Comparison of ENCODE assay signal across 10 mouse cellular contexts in genomic region chr3:101522246-101522920, GRCm38 (mm10).
DNase-seq lines count a peak whose midpoint lies in the region; ATAC-seq and TF ChIP-seq lines count a peak whose summit lies in the region.
"Had no signal": no experiment of that assay in that cellular context is flagged by ENCODE, and none has a peak within 500 bp of the region (broad histone marks: within the 10 kb centered on the region; RNA-seq: fewer than 3 reads in every experiment).

No protein-coding gene starts in this region.

- DNase-seq in forebrain, embryonic 14.5 days (ENCODE audit: low spot score): peak; percentile 89
- no peak for DNase-seq in forebrain, embryonic 11.5 days (ENCODE audit: low spot score)
- peak; percentile 78 for DNase-seq in MN1 (ENCODE audit: low spot score)
- DNase-seq in stomach, postnatal 0 days (ENCODE audit: low spot score): peak; percentile 52

- no peaks in the 10 kb centered on the region for H3K27me3 ChIP-seq in forebrain, embryonic 14.5 days (replicated peaks; ENCODE audit: control insufficient read depth, insufficient read depth, low read length)
- no peaks in the 10 kb centered on the region for H3K27me3 ChIP-seq in forebrain, embryonic 11.5 days (ENCODE audit: control insufficient read depth, insufficient read depth, low read length)
- H3K27me3 ChIP-seq in limb, embryonic 13.5 days: no peaks in the 10 kb centered on the region
- no peaks in the 10 kb centered on the region for H3K27me3 ChIP-seq in stomach, postnatal 0 days (ENCODE audit: control insufficient read depth, insufficient read depth, low read length)
- H3K27me3 ChIP-seq: CH12.LX had no signal

- 38% methylated on average over 9 of the region's 9 CpGs for WGBS in forebrain, embryonic 14.5 days
- WGBS in forebrain, embryonic 11.5 days: 83% methylated on average over 9 of the region's 9 CpGs
- WGBS in limb, embryonic 13.5 days: 70% methylated on average over 9 of the region's 9 CpGs
- WGBS in stomach, postnatal 0 days: 59% methylated on average over 9 of the region's 9 CpGs

- H3K27ac ChIP-seq in forebrain, embryonic 14.5 days (ENCODE audit: low read depth, low read length): no peak overlapping the region
- H3K27ac ChIP-seq in forebrain, embryonic 11.5 days (ENCODE audit: low read depth, low read length): no peak overlapping the region
- peak overlapping the region; percentile 28; the same call in 1 of the 2 replicates for H3K27ac ChIP-seq in limb, embryonic 13.5 days
- H3K27ac ChIP-seq in stomach, postnatal 0 days (replicated peaks): 0 out of 2 replicates have a peak overlapping the region, but pooled peaks have one; percentile 4

- no peak overlapping the region for H3K4me3 ChIP-seq in forebrain, embryonic 14.5 days (ENCODE audit: low read depth, low read length)
- H3K4me3 ChIP-seq in forebrain, embryonic 11.5 days (ENCODE audit: low read depth, low read length): no peak overlapping the region
- no peak overlapping the region for H3K4me3 ChIP-seq in limb, embryonic 13.5 days
- no peak overlapping the region for H3K4me3 ChIP-seq in stomach, postnatal 0 days (ENCODE audit: low read depth, low read length)
- H3K4me3 ChIP-seq: megakaryocyte, embryonic 14.5 days had no signal

- no peaks in the 10 kb centered on the region for H3K9me3 ChIP-seq in forebrain, embryonic 14.5 days (replicated peaks; ENCODE audit: control insufficient read depth, low read length)
- no peaks in the 10 kb centered on the region for H3K9me3 ChIP-seq in forebrain, embryonic 11.5 days (ENCODE audit: control insufficient read depth, low read length)
- no peaks in the 10 kb centered on the region for H3K9me3 ChIP-seq in limb, embryonic 13.5 days
- no peaks in the 10 kb centered on the region for H3K9me3 ChIP-seq in stomach, postnatal 0 days (ENCODE audit: control insufficient read depth, low read length)
- H3K9me3 ChIP-seq: megakaryocyte, embryonic 14.5 days had no signal

- H3K4me2 ChIP-seq in forebrain, embryonic 14.5 days (ENCODE audit: low read length): no peak overlapping the region
- no peak overlapping the region for H3K4me2 ChIP-seq in forebrain, embryonic 11.5 days (ENCODE audit: low read depth, low read length, severe bottlenecking)
- H3K4me2 ChIP-seq in limb, embryonic 13.5 days (replicated peaks): no peak overlapping the region
- H3K4me2 ChIP-seq in stomach, postnatal 0 days (replicated peaks; ENCODE audit: low read depth): no peak overlapping the region

- TF ChIP-seq CTCF in stomach, postnatal 0 days (IDR thresholded peaks at IDR 0.05; ENCODE audit: low read depth): no peak

- TF ChIP-seq EP300 in stomach, postnatal 0 days (optimal IDR thresholded peaks at IDR 0.05): no peak

- peaks cover 12% of the 10 kb centered on the region for H3K4me1 ChIP-seq in forebrain, embryonic 14.5 days (ENCODE audit: control insufficient read depth, insufficient read depth, low read length)
- H3K4me1 ChIP-seq in forebrain, embryonic 11.5 days (replicated peaks; ENCODE audit: control insufficient read depth, insufficient read depth, low read length): peaks cover under 1% of the 10 kb centered on the region
- H3K4me1 ChIP-seq in limb, embryonic 13.5 days: peaks cover 37% of the 10 kb centered on the region
- no peaks in the 10 kb centered on the region; the same call in 1 of the 2 replicates for H3K4me1 ChIP-seq in stomach, postnatal 0 days (replicated peaks; ENCODE audit: control insufficient read depth, insufficient read depth)

- no peaks in the 10 kb centered on the region for H3K36me3 ChIP-seq in forebrain, embryonic 14.5 days (ENCODE audit: control insufficient read depth, insufficient read depth, low read length)
- H3K36me3 ChIP-seq in forebrain, embryonic 11.5 days (ENCODE audit: control insufficient read depth, insufficient read depth, low read length): no peaks in the 10 kb centered on the region
- no peaks in the 10 kb centered on the region for H3K36me3 ChIP-seq in limb, embryonic 13.5 days
- no peaks in the 10 kb centered on the region for H3K36me3 ChIP-seq in stomach, postnatal 0 days (ENCODE audit: control insufficient read depth, insufficient read depth, low read length)

- H3K9ac ChIP-seq in forebrain, embryonic 14.5 days (ENCODE audit: low read length): no peak overlapping the region
- no peak overlapping the region for H3K9ac ChIP-seq in forebrain, embryonic 11.5 days (ENCODE audit: low read length)
- H3K9ac ChIP-seq in limb, embryonic 13.5 days: no peak overlapping the region
- H3K9ac ChIP-seq in stomach, postnatal 0 days (ENCODE audit: low read length): no peak overlapping the region

- peak; percentile 77 for ATAC-seq in forebrain, embryonic 14.5 days
- no peak for ATAC-seq in forebrain, embryonic 11.5 days (replicated peaks; ENCODE audit: low FRiP score)
- ATAC-seq in granulocyte monocyte progenitor cell, adult 5-6 weeks (replicated peaks; ENCODE audit: poor library complexity, severe bottlenecking): 0 out of 2 replicates have a peak, but pooled peaks have one; percentile 23
- no peak for ATAC-seq in limb, embryonic 13.5 days (ENCODE audit: low FRiP score, low read depth)
- no peak for ATAC-seq in stomach, postnatal 0 days (ENCODE audit: low FRiP score, low TSS enrichment)
- no peak for ATAC-seq in monocyte, adult 5-6 weeks (replicated peaks; ENCODE audit: insufficient number of reproducible peaks, low FRiP score, low TSS enrichment, poor library complexity, severe bottlenecking)
- ATAC-seq in CD4-positive, CD25-positive, alpha-beta regulatory T cell, adult 4 months: no peak

Comparison
In these comparisons a context has a peak if more than half of its experiments do, and no peak if none do; other contexts are left out.
1. ATAC-seq: peak in forebrain, embryonic 14.5 days (single experiment) and granulocyte monocyte progenitor cell, adult 5-6 weeks (single experiment); none in forebrain, embryonic 11.5 days (single experiment), limb, embryonic 13.5 days (single experiment), stomach, postnatal 0 days (single experiment), monocyte, adult 5-6 weeks (single experiment) and CD4-positive, CD25-positive, alpha-beta regulatory T cell, adult 4 months (single experiment).
2. H3K27ac ChIP-seq: peak in limb, embryonic 13.5 days (single experiment) and stomach, postnatal 0 days (single experiment); none in forebrain, embryonic 14.5 days (single experiment) and forebrain, embryonic 11.5 days (single experiment).